Mouse (Mus musculus) frontal cortex, postnatal 36 days (tissue): ENCODE data around the gene Sp110.
"Not testable (repeated sequence)": the region's sequence is repeated elsewhere in the genome, so short reads cannot be mapped to it uniquely, and the experiment has no call there.

ENCODE experiments used
- DNase-seq, 2 experiments: peaks; one replicate each; pipeline ENCODE4 v3.0.0; 2022; ENCODE audit warnings: low spot score in 2 of 2

Sp110 gene

GRCm38 (mm10) chr1:85598271-85599012 lies at the start of gene Sp110:
TSS of gene Sp110 (minus strand) at chr1:85598817.
- not testable (repeated sequence) for DNase-seq

GRCm38 (mm10) chr1:85638144-85638543 lies 39.5 kb upstream of the Sp110 start:
- not testable (repeated sequence) for DNase-seq

- DNase-seq = not testable (repeated sequence)
These were observed 38.3 kb upstream of the Sp110 start for GRCm38 (mm10) chr1:85636936-85637335.

- not testable (repeated sequence) for DNase-seq
These were observed 20.1 kb upstream of the Sp110 start for GRCm38 (mm10) chr1:85618689-85619088.

GRCm38 (mm10) chr1:85617161-85617560 lies 18.5 kb upstream of the Sp110 start:
- not testable (repeated sequence) for DNase-seq

GRCm38 (mm10) chr1:85615819-85616218 lies 17.2 kb upstream of the Sp110 start:
- not testable (repeated sequence) for DNase-seq

GRCm38 (mm10) chr1:85615096-85615495 lies 16.5 kb upstream of the Sp110 start:
- not testable (repeated sequence) for DNase-seq

GRCm38 (mm10) chr1:85610581-85610980 lies 12.0 kb upstream of the Sp110 start:
- DNase-seq = not testable (repeated sequence)

GRCm38 (mm10) chr1:85608361-85608760 lies 9.7 kb upstream of the Sp110 start:
- not testable (repeated sequence) for DNase-seq

GRCm38 (mm10) chr1:85604341-85604740 lies 5.7 kb upstream of the Sp110 start:
- DNase-seq = not testable (repeated sequence)

- not testable (repeated sequence) for DNase-seq
These were observed 2.2 kb upstream of the Sp110 start for GRCm38 (mm10) chr1:85600794-85601193.

GRCm38 (mm10) chr1:85600078-85600477 lies 1.5 kb upstream of the Sp110 start, which contains the start of gene Sp140:
TSS of gene Sp140 (plus strand) at chr1:85600378.
- DNase-seq = not testable (repeated sequence)

GRCm38 (mm10) chr1:85592526-85592925 lies 6.1 kb downstream of the Sp110 start:
- not testable (repeated sequence) for DNase-seq

GRCm38 (mm10) chr1:85588697-85589096 lies 9.9 kb downstream of the Sp110 start:
- not testable (repeated sequence) for DNase-seq

GRCm38 (mm10) chr1:85581518-85581917 lies 17.1 kb downstream of the Sp110 start:
- DNase-seq = not testable (repeated sequence)

- not testable (repeated sequence) for DNase-seq
These were observed 18.0 kb downstream of the Sp110 start for GRCm38 (mm10) chr1:85580578-85580977.

- DNase-seq = not testable (repeated sequence)
These were observed 18.5 kb downstream of the Sp110 start for GRCm38 (mm10) chr1:85580148-85580534.

- not testable (repeated sequence) for DNase-seq
These were observed 19.1 kb downstream of the Sp110 start for GRCm38 (mm10) chr1:85579199-85580147.

- DNase-seq = not testable (repeated sequence)
These were observed 20.1 kb downstream of the Sp110 start for GRCm38 (mm10) chr1:85578372-85579010.

- not testable (repeated sequence) for DNase-seq
These were observed 23.2 kb downstream of the Sp110 start, which contains the start of gene G530012D18Rik for GRCm38 (mm10) chr1:85575376-85575775. TSS of gene G530012D18Rik (plus strand) at chr1:85575676.

- not testable (repeated sequence) for DNase-seq
These were observed 25.1 kb downstream of the Sp110 start for GRCm38 (mm10) chr1:85573554-85573953.
